Mouse (Mus musculus): ENCODE data around the gene Usp24. TPM values are rescaled to one million over a fixed set of nuclear protein-coding genes. Genes with fewer than 3 reads are reported as not detected.

Gene Usp24
- polyA plus RNA-seq, 1 experiment from 2014 or later: 6.9 TPM

GRCm38 (mm10) chr4:106301346-106301745, 14.7 kb upstream of the Usp24 start:
- Histone ChIP-seq H3K4me2 (no peak overlapping the region), H3K4me1 (replicated peaks) (no peaks in the 10 kb centered on the region), H3K27ac (no peak overlapping the region), H3K9me3 (no peaks in the 10 kb centered on the region), H3K9ac (no peak overlapping the region), H3K36me3 (no peaks in the 10 kb centered on the region), H3K4me3 (no peak overlapping the region), H3K27me3 (no peaks in the 10 kb centered on the region)
- 86% methylated on average over 6 of the region's 6 CpGs for WGBS
- no peak for ATAC-seq (ENCODE audit: low FRiP score)

GRCm38 (mm10) chr4:106308090-106308489, 7.9 kb upstream of the Usp24 start:
- no peak overlapping the region for H3K4me2 ChIP-seq
- H3K4me3 ChIP-seq: no peak overlapping the region
- no peak overlapping the region for H3K9ac ChIP-seq
- H3K9me3 ChIP-seq: no peaks in the 10 kb centered on the region
- no peak overlapping the region for H3K27ac ChIP-seq
- H3K4me1 ChIP-seq (replicated peaks): no peaks in the 10 kb centered on the region
- H3K27me3 ChIP-seq: no peaks in the 10 kb centered on the region
- H3K36me3 ChIP-seq: no peaks in the 10 kb centered on the region
- 90% methylated on average over 3 of the region's 3 CpGs for WGBS
- ATAC-seq (ENCODE audit: low FRiP score): no peak

- Histone ChIP-seq H3K27me3 (no peaks in the 10 kb centered on the region), H3K4me2 (no peak overlapping the region), H3K9me3 (no peaks in the 10 kb centered on the region), H3K4me3 (no peak overlapping the region), H3K36me3 (no peaks in the 10 kb centered on the region), H3K4me1 (replicated peaks) (peaks cover 14% of the 10 kb centered on the region), H3K9ac (no peak overlapping the region), H3K27ac (no peak overlapping the region)
- 89% methylated on average over 8 of the region's 8 CpGs for WGBS
- no peak for ATAC-seq (ENCODE audit: low FRiP score)
Observed at GRCm38 (mm10) chr4:106312651-106313050, 3.4 kb upstream of the Usp24 start.

- Histone ChIP-seq H3K9ac (no peak overlapping the region), H3K36me3 (no peaks in the 10 kb centered on the region), H3K9me3 (no peaks in the 10 kb centered on the region), H3K4me3 (no peak overlapping the region), H3K27me3 (no peaks in the 10 kb centered on the region), H3K27ac (no peak overlapping the region), H3K4me2 (no peak overlapping the region), H3K4me1 (replicated peaks) (peaks cover 19% of the 10 kb centered on the region)
- no peak for ATAC-seq (ENCODE audit: low FRiP score)
- WGBS: 89% methylated on average over 8 of the region's 8 CpGs
Observed at GRCm38 (mm10) chr4:106313070-106313469, 2.9 kb upstream of the Usp24 start.

- ATAC-seq (ENCODE audit: low FRiP score): no peak
- H3K4me3 ChIP-seq: no peak overlapping the region
- no peaks in the 10 kb centered on the region for H3K9me3 ChIP-seq
- no peak overlapping the region for H3K4me2 ChIP-seq
- H3K27ac ChIP-seq: no peak overlapping the region
- no peaks in the 10 kb centered on the region for H3K36me3 ChIP-seq
- H3K27me3 ChIP-seq: no peaks in the 10 kb centered on the region
- 68% methylated on average over 4 of the region's 4 CpGs for WGBS
- no peak overlapping the region for H3K9ac ChIP-seq
- peaks cover 27% of the 10 kb centered on the region for H3K4me1 ChIP-seq (replicated peaks)
Observed at GRCm38 (mm10) chr4:106313874-106314273, 2.1 kb upstream of the Usp24 start.

- Histone ChIP-seq H3K9ac (no peak overlapping the region), H3K4me3 (no peak overlapping the region), H3K4me2 (no peak overlapping the region), H3K4me1 (replicated peaks) (peaks cover 31% of the 10 kb centered on the region), H3K9me3 (no peaks in the 10 kb centered on the region), H3K27me3 (no peaks in the 10 kb centered on the region), H3K36me3 (no peaks in the 10 kb centered on the region), H3K27ac (no peak overlapping the region)
- no peak for ATAC-seq (ENCODE audit: low FRiP score)
Observed at GRCm38 (mm10) chr4:106314291-106314690, 1.7 kb upstream of the Usp24 start.

GRCm38 (mm10) chr4:106316351-106317178, 552 bp downstream of the Usp24 start:
- peak overlapping the region; percentile 95 for H3K9ac ChIP-seq
- no peaks in the 10 kb centered on the region for H3K27me3 ChIP-seq
- no peaks in the 10 kb centered on the region for H3K9me3 ChIP-seq
- H3K27ac ChIP-seq: peak overlapping the region; percentile 94
- peaks cover 43% of the 10 kb centered on the region for H3K4me1 ChIP-seq (replicated peaks)
- WGBS: under 1% methylated on average over 65 of the region's 81 CpGs
- no peaks in the 10 kb centered on the region for H3K36me3 ChIP-seq
- peak overlapping the region; percentile 93 for H3K4me2 ChIP-seq
- ATAC-seq (ENCODE audit: low FRiP score): peak; percentile 85
- peak overlapping the region; percentile 92 for H3K4me3 ChIP-seq

- ATAC-seq (ENCODE audit: low FRiP score): no peak
- H3K4me1 ChIP-seq (replicated peaks): peaks cover 43% of the 10 kb centered on the region
- H3K9ac ChIP-seq: peak overlapping the region; percentile 95
- H3K4me3 ChIP-seq: peak overlapping the region; percentile 92
- H3K27ac ChIP-seq: peak overlapping the region; percentile 94
- no peaks in the 10 kb centered on the region for H3K36me3 ChIP-seq
- H3K27me3 ChIP-seq: no peaks in the 10 kb centered on the region
- WGBS: 19% methylated on average over 19 of the region's 19 CpGs
- peak overlapping the region; percentile 93 for H3K4me2 ChIP-seq
- H3K9me3 ChIP-seq: no peaks in the 10 kb centered on the region
Observed at GRCm38 (mm10) chr4:106317179-106318055, 1.4 kb downstream of the Usp24 start.

GRCm38 (mm10) chr4:106318208-106318607, 2.2 kb downstream of the Usp24 start:
- H3K27me3 ChIP-seq: no peaks in the 10 kb centered on the region
- H3K4me2 ChIP-seq: peak overlapping the region; percentile 93
- H3K4me3 ChIP-seq: peak overlapping the region; percentile 92
- 0 out of 2 replicates have a peak overlapping the region, but pooled peaks have one; percentile 95 for H3K9ac ChIP-seq
- H3K9me3 ChIP-seq: no peaks in the 10 kb centered on the region
- ATAC-seq (ENCODE audit: low FRiP score): no peak
- 84% methylated on average over 4 of the region's 4 CpGs for WGBS
- no peak overlapping the region for H3K27ac ChIP-seq
- peaks cover 48% of the 10 kb centered on the region for H3K4me1 ChIP-seq (replicated peaks)
- H3K36me3 ChIP-seq: no peaks in the 10 kb centered on the region

GRCm38 (mm10) chr4:106318976-106319375, 3.0 kb downstream of the Usp24 start:
- 91% methylated on average over 6 of the region's 6 CpGs for WGBS
- Histone ChIP-seq H3K27me3 (no peaks in the 10 kb centered on the region), H3K36me3 (no peaks in the 10 kb centered on the region), H3K4me3 (no peak overlapping the region), H3K27ac (no peak overlapping the region), H3K4me2 (peak overlapping the region; percentile 93; the same call in 1 of the 2 replicates), H3K4me1 (replicated peaks) (peaks cover 48% of the 10 kb centered on the region), H3K9me3 (no peaks in the 10 kb centered on the region), H3K9ac (peak overlapping the region; percentile 39; the same call in 1 of the 2 replicates)
- no peak for ATAC-seq (ENCODE audit: low FRiP score)

- no peaks in the 10 kb centered on the region for H3K27me3 ChIP-seq
- H3K36me3 ChIP-seq: 0 out of 2 replicates have a peak, but pooled peaks cover 6% of the 10 kb centered on the region
- WGBS: 91% methylated on average over 10 of the region's 10 CpGs
- H3K4me2 ChIP-seq: no peak overlapping the region
- H3K4me1 ChIP-seq (replicated peaks): peaks cover 31% of the 10 kb centered on the region
- H3K27ac ChIP-seq: no peak overlapping the region
- ATAC-seq (ENCODE audit: low FRiP score): no peak
- H3K9ac ChIP-seq: no peak overlapping the region
- H3K9me3 ChIP-seq: no peaks in the 10 kb centered on the region
- H3K4me3 ChIP-seq: no peak overlapping the region
Observed at GRCm38 (mm10) chr4:106322846-106323245, 6.8 kb downstream of the Usp24 start.

- no peak for ATAC-seq (ENCODE audit: low FRiP score)
- WGBS: 77% methylated on average over 2 of the region's 2 CpGs
- Histone ChIP-seq H3K36me3 (0 out of 2 replicates have a peak, but pooled peaks cover 6% of the 10 kb centered on the region), H3K4me2 (no peak overlapping the region), H3K4me1 (replicated peaks) (peaks cover 26% of the 10 kb centered on the region), H3K27me3 (no peaks in the 10 kb centered on the region), H3K9me3 (no peaks in the 10 kb centered on the region), H3K4me3 (no peak overlapping the region), H3K27ac (no peak overlapping the region), H3K9ac (no peak overlapping the region)
Observed at GRCm38 (mm10) chr4:106323318-106323717, 7.3 kb downstream of the Usp24 start.
